Mouse (Mus musculus): ENCODE measurements around the gene Spaca1. TPM values are rescaled to one million over a fixed set of nuclear protein-coding genes. Genes with fewer than 3 reads are reported as not detected.

The Spaca1 gene
- polyA plus RNA-seq, 1 experiment, result not detected

DNA sequence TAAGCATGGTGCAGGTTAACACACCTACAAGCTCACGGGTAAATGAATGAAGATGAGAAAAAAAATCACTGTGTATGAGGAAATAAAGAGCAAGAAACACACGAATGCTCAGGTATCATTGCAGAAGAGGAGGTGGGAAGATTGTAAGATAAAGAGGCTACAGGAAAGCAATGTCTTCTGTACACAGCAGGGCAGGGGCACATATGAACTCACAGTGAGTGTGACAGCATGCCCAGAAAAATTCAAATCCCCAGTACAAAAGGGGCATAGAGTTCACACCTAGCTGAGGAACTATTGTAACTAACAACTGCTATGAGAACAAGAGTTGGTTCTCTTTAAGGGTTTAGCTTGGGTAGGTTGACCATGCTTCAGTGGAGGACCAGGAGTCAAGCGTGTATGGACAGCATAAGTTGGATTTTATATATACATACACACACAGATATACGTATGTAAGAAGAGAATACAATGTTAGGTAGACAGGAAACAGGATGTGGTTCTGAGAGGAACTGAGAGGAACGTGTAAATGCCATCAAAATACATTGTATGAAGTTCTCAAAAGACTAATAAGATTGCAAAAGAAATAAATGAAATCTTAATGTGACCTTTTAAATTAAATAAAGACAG lies 61.4 kb downstream of the Spaca1 start:
- H3K4me1 ChIP-seq (ENCODE audit: control insufficient read depth), result no peaks in the 10 kb centered on the region
- no peak overlapping the region for H3K4me3 ChIP-seq (replicated peaks)
- H3K27me3 ChIP-seq (ENCODE audit: control insufficient read depth), result no peaks in the 10 kb centered on the region
- TF ChIP-seq GATA1 (IDR thresholded peaks at IDR 0.05; ENCODE audit: low read length), result no peak
- no peak for TF ChIP-seq TAL1 (IDR thresholded peaks at IDR 0.05; ENCODE audit: low read length)
- H3K9me3 ChIP-seq (ENCODE audit: control insufficient read depth, low read length), result no peaks in the 10 kb centered on the region
- no peaks in the 10 kb centered on the region for H3K36me3 ChIP-seq (ENCODE audit: control insufficient read depth)

Other genes starting within 250 kb of the Spaca1 start
- not detected in 2 replicates for gene Cnr1, start 125.6 kb downstream of the Spaca1 start, polyA plus RNA-seq (2012)

Measured in erythroblast, embryonic 14.5 days (primary cell).